Comparison of ENCODE assay signal across 11 mouse cellular contexts in the genomic region with DNA sequence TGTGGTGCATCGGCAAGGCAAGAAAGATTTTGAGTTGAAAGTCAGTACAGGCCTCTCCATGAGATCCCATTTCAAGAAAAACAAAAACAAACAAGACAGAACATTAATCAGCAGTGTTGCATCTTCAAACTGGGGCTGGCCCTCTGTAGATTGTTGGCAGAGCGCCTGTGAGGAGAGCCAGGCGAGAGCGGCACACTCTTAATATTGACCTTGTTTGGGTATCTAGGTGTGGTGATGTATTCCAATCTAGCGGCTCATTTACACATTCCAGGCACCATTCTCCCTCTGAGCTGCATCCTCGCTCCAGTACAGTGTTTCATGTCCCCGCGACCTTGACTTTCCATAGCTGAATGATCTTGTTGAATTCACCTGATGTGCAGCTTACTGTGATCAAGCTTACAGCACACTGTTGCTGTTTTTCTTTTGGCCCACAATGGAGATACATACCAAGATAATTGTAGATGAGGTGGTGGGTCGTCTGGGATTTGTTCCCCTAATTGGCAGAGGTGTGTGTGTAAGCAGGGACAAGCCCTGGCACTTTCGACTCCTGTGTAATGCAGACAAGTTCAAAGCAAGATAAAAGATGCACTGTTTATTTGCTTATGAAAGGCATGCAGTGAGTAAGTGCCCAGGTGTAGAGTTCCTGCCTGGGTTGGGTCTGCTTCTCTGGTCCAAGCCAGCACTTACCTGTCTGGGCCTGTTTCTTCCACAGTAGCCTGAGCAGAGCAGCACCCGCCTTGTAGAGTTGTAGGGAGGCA. TPM values are rescaled to one million over a fixed set of nuclear protein-coding genes. Genes with fewer than 3 reads are reported as not detected.
DNase-seq lines count a peak whose midpoint lies in the region; ATAC-seq and TF ChIP-seq lines count a peak whose summit lies in the region.
"Had no signal": no experiment of that assay in that cellular context is flagged by ENCODE, and none has a peak within 500 bp of the region (broad histone marks: within the 10 kb centered on the region; RNA-seq: fewer than 3 reads in every experiment).

No protein-coding gene starts in this region.

- intact Hi-C loops in heart, adult 2 months (cut with DNase I): no loop called here

- no peak overlapping the region for H3K4me3 ChIP-seq in heart, adult 2 months
- no peak overlapping the region for H3K4me3 ChIP-seq in kidney, embryonic 14.5 days (ENCODE audit: low read length)
- H3K4me3 ChIP-seq in stomach, postnatal 0 days (ENCODE audit: low read depth, low read length): no peak overlapping the region
- H3K4me3 ChIP-seq: neural tube, embryonic 12.5 days had no signal

- H3K27me3 ChIP-seq in heart, adult 2 months (ENCODE audit: control insufficient read depth, insufficient read depth, low read length): no peaks in the 10 kb centered on the region
- H3K27me3 ChIP-seq in kidney, embryonic 14.5 days (ENCODE audit: control insufficient read depth, insufficient read depth, low read length): no peaks in the 10 kb centered on the region
- H3K27me3 ChIP-seq in stomach, postnatal 0 days (ENCODE audit: control insufficient read depth, insufficient read depth, low read length): no peaks in the 10 kb centered on the region
- H3K27me3 ChIP-seq: neural tube, embryonic 12.5 days had no signal

- no peak for TF ChIP-seq EP300 in heart, adult 2 months (IDR thresholded peaks at IDR 0.05; ENCODE audit: insufficient read depth, low read depth, low read length)
- TF ChIP-seq EP300 in stomach, postnatal 0 days (optimal IDR thresholded peaks at IDR 0.05): no peak

- peaks cover 15% of the 10 kb centered on the region for H3K4me1 ChIP-seq in heart, adult 2 months (ENCODE audit: control insufficient read depth, insufficient read depth, low read length)
- peaks cover 30% of the 10 kb centered on the region for H3K4me1 ChIP-seq in kidney, embryonic 14.5 days (ENCODE audit: control insufficient read depth, insufficient read depth, low read length)
- peaks cover 14% of the 10 kb centered on the region for H3K4me1 ChIP-seq in stomach, postnatal 0 days (replicated peaks; ENCODE audit: control insufficient read depth, insufficient read depth)

- TF ChIP-seq POLR2A in heart, adult 2 months (IDR thresholded peaks at IDR 0.05; ENCODE audit: insufficient read depth, low read depth, low read length): no peak

- H3K27ac ChIP-seq in heart, adult 2 months: peak overlapping the region; percentile 12; the same call in 1 of the 2 replicates
- peak overlapping the region; percentile 67; the same call in 1 of the 2 replicates for H3K27ac ChIP-seq in kidney, embryonic 14.5 days (ENCODE audit: low read depth, low read length)
- peak overlapping the region; percentile 86 for H3K27ac ChIP-seq in stomach, postnatal 0 days (replicated peaks)
- H3K27ac ChIP-seq: neural tube, embryonic 12.5 days had no signal

- no peak overlapping the region for H3K9ac ChIP-seq in heart, adult 2 months (ENCODE audit: low read depth, low read length)
- no peak overlapping the region for H3K9ac ChIP-seq in kidney, embryonic 14.5 days (ENCODE audit: low read depth, low read length)
- 0 out of 2 replicates have a peak overlapping the region, but pooled peaks have one; percentile 18 for H3K9ac ChIP-seq in stomach, postnatal 0 days (ENCODE audit: low read length)
- H3K9ac ChIP-seq: neural tube, embryonic 12.5 days had no signal

- no peak overlapping the region; the same call in 1 of the 2 replicates for H3K4me2 ChIP-seq in kidney, embryonic 14.5 days (replicated peaks; ENCODE audit: low read depth, low read length)
- H3K4me2 ChIP-seq in stomach, postnatal 0 days (replicated peaks; ENCODE audit: low read depth): no peak overlapping the region
- H3K4me2 ChIP-seq: neural tube, embryonic 12.5 days had no signal

- H3K9me3 ChIP-seq in kidney, embryonic 14.5 days (ENCODE audit: control insufficient read depth, low read length): no peaks in the 10 kb centered on the region
- H3K9me3 ChIP-seq in stomach, postnatal 0 days (ENCODE audit: control insufficient read depth, low read length): no peaks in the 10 kb centered on the region
- H3K9me3 ChIP-seq: neural tube, embryonic 12.5 days had no signal

- H3K79me2 ChIP-seq in heart, adult 2 months (replicated peaks; ENCODE audit: control insufficient read depth, insufficient read depth, low read length): peaks cover 4% of the 10 kb centered on the region; the same call in 1 of the 2 replicates

- 60% methylated on average over 11 of the region's 11 CpGs for WGBS in heart, adult 2 months
- 46% methylated on average over 11 of the region's 11 CpGs for WGBS in kidney, embryonic 14.5 days
- 37% methylated on average over 11 of the region's 11 CpGs for WGBS in stomach, postnatal 0 days

- DNase-seq in heart, adult 2 months: no peak
- no peak for DNase-seq in heart, adult 8-10 months (ENCODE audit: low spot score)
- peak; percentile 30 for DNase-seq in urinary bladder, adult 2 months (ENCODE audit: low spot score)
- no peak for DNase-seq in urinary bladder, postnatal 4 days (ENCODE audit: low spot score in 2 of 2)
- peak; percentile 45 for DNase-seq in stomach, postnatal 0 days (ENCODE audit: low spot score)
- DNase-seq in testis, postnatal 10 days (ENCODE audit: low spot score): no peak
- DNase-seq in spleen, postnatal 4 days (ENCODE audit: low spot score in 2 of 2): no peak
- DNase-seq: cerebellum, adult 9-11 months; lung, postnatal 4 days had no signal

- no peaks in the 10 kb centered on the region for H3K36me3 ChIP-seq in heart, adult 2 months (ENCODE audit: control insufficient read depth, insufficient read depth, low read length)
- peaks cover 17% of the 10 kb centered on the region for H3K36me3 ChIP-seq in kidney, embryonic 14.5 days (ENCODE audit: control insufficient read depth, insufficient read depth, low read length)
- H3K36me3 ChIP-seq in stomach, postnatal 0 days (ENCODE audit: control insufficient read depth, insufficient read depth, low read length): no peaks in the 10 kb centered on the region

- no peak for TF ChIP-seq CTCF in heart, adult 2 months (IDR thresholded peaks at IDR 0.05)
- no peak for TF ChIP-seq CTCF in stomach, postnatal 0 days (IDR thresholded peaks at IDR 0.05; ENCODE audit: low read depth)

- no peak; the same call in 1 of the 2 replicates for ATAC-seq in kidney, embryonic 14.5 days (ENCODE audit: low FRiP score, low TSS enrichment)
- peak; percentile 87 for ATAC-seq in stomach, postnatal 0 days (ENCODE audit: low FRiP score, low TSS enrichment)

RNA-seq across cellular contexts. Expression of a gene that starts 11.4 kb away (rescaled TPM):
- total RNA-seq in heart, adult 2 months (2021): 10 to 100 TPM; 29.0 to 30.9 TPM
- 16.0 and 32.3 TPM in 2 replicates for polyA plus RNA-seq in heart, adult 2 months (2012; rRNA removed)
- total RNA-seq in heart, adult 8-10 months (2022): 10 to 100 TPM; 27.1 to 34.5 (median 29.8) TPM
- polyA plus RNA-seq in urinary bladder, adult 2 months (2012; rRNA removed): 24.2 and 27.0 TPM in 2 replicates
- 26.6 and 27.5 TPM in 2 replicates for polyA plus RNA-seq in kidney, embryonic 14.5 days (2014; fragmentation: Nextera tagmentation; extraction: Ambion mirVana)
- polyA plus RNA-seq in stomach, postnatal 0 days (2015; fragmentation: Nextera tagmentation; extraction: Ambion mirVana): 23.7 and 25.4 TPM in 2 replicates

RNA-seq across cellular contexts. Expression of a gene that starts 21.7 kb away (rescaled TPM):
- 10 to 100 TPM; 49.0 to 53.6 TPM for total RNA-seq in heart, adult 2 months (2021)
- 40.3 and 46.1 TPM in 2 replicates for polyA plus RNA-seq in heart, adult 2 months (2012; rRNA removed)
- 10 to 100 TPM; 47.2 to 63.1 (median 52.7) TPM for total RNA-seq in heart, adult 8-10 months (2022)
- 167 and 198 TPM in 2 replicates for polyA plus RNA-seq in urinary bladder, adult 2 months (2012; rRNA removed)
- polyA plus RNA-seq in kidney, embryonic 14.5 days (2014; fragmentation: Nextera tagmentation; extraction: Ambion mirVana): 12.2 and 24.1 TPM in 2 replicates
- 15.7 and 16.3 TPM in 2 replicates for polyA plus RNA-seq in stomach, postnatal 0 days (2015; fragmentation: Nextera tagmentation; extraction: Ambion mirVana)

Comparison
In these comparisons a context has a peak if more than half of its experiments do, and no peak if none do; other contexts are left out.
1. DNase-seq: peak in urinary bladder, adult 2 months (single experiment) and stomach, postnatal 0 days (single experiment); none in heart, adult 2 months (0 of 2), heart, adult 8-10 months (single experiment), urinary bladder, postnatal 4 days (0 of 2), testis, postnatal 10 days (single experiment) and spleen, postnatal 4 days (0 of 2).
2. H3K27ac ChIP-seq: peak in every context shown above with its lines; median percentile 86 in stomach, postnatal 0 days; 67 in kidney, embryonic 14.5 days; 12 in heart, adult 2 months.